Mouse (Mus musculus) urinary bladder, postnatal 25 days (tissue): ENCODE measurements at regions not wholly inside any gene's neighbourhood (a gene's known extent, or its start where the extent isn't known, plus 50 kb on each side); places are given as distances from the start of the nearest gene placed in this dataset.
A peak's percentile ranks its signal among the peaks of the same experiment; 100 is the strongest.

Experiments used
- DNase-seq: peaks from one replicate; pipeline ENCODE4 v3.0.0; 2022; ENCODE audit warnings: low spot score

- DNase-seq, result no peak
Measured at GRCm38 (mm10) chr13:31168854-31169253, 194.8 kb downstream of the Gm5447 start.

- DNase-seq, result no peak
Measured at GRCm38 (mm10) chr13:31171751-31172150, 197.7 kb downstream of the Gm5447 start.

DNA sequence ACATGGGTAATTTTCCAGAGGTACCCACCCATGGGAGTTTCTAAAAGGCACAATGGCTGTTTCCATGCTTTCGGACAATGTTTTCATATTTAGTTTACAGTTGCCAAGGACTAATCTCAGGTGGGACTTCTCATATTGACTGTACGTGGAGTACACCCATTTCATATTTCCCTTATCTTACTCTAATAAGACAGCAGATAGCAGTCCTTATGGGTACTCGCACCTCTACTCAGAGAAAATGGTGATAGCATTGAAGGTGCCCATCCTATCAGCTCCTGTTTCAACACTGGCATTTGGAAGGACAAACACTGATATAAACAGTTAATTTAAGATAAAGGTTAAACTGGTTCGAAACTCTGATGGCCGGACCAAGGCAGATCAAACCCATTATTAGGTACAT lies 198.6 kb downstream of the Gm5447 start:
- no peak for DNase-seq

GRCm38 (mm10) chr13:31177999-31178783 lies 204.2 kb downstream of the Gm5447 start:
- DNase-seq, result no peak

DNA sequence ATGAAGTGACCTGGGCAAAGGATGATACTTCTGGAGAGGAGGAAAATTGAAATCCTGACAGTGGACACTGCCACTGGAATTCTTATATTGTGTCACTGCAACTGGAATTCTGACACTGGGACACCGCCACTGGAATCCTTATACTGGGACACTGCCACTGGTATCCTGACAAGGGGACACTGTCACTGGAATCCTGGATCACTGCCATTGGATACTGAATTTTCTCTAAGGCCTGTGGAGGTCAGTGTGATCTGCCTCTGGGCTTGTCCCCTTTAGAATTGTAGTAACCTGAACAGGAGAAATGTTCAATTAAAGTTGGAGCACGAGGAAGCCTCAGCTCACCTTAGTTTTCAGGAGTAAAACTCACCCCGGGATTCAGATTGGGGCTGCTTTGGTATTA lies 205.0 kb downstream of the Gm5447 start:
- no peak for DNase-seq

GRCm38 (mm10) chr13:31179407-31180001 lies 205.5 kb downstream of the Gm5447 start:
- no peak for DNase-seq

DNA sequence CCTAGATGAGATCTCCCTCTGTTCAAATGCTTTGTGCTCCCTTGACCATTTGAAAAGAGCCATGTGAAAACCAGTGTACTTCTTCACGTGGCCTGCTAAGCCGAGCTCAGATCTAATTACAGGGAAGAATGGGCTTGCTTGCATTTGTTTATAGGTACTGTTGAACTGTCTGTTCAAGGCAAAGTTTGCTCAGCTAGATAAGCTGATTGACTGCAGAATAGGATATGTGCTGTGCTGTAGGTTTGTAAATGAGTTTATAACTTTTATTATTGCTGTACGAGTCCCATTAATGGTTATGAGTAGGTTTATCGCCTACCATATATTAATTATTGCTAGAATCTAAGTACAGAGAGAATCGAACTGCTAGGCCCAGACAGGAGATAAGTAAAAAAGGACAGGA lies 207.5 kb downstream of the Gm5447 start:
- DNase-seq, result no peak

DNA sequence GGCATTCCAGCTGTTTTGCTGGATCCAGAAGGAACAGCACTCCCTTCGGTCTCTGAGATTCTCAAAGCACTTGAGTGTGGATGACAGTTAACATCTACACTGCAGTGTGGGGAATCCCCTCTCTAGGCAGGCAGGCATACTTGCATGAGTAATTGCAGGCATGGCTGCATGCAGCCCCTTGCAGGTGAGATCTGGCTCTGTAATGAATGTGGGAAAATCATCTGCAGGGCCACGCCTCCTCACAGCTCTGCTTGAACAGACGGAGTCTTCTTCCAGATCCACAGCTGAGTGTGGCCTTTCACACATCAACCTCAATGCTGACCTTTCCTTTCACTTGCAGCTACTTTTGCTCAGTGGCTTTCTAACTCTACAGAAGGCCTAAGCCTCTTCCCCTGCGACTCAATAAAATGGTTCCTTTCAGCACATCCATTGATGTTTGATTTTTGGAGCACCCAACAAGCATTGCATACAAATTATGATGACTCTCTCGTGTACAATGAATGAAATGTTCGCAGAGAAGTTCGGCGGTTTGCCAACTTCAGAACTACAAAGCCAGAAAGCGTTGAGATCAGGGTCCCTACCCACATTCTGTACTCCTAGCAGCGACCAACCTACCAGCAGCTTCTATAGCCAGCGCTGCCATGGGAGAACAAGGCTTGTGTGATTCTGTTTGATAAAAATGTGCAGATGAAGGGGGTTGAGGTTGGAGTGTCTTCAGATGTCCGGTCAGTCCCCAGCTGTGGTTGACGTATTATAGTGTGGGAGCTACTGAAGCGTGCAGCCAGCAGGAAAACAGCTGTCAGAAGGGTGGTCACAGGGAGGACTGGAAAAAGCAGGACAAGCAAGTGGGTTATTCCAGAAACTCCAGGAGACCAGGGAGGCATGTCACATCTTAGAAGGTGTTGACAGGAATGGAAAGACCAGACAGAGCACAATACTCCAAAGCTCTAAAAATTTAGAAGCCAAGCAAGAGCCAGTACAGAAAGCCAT lies 211.1 kb downstream of the Gm5447 start:
- DNase-seq, result no peak

DNA sequence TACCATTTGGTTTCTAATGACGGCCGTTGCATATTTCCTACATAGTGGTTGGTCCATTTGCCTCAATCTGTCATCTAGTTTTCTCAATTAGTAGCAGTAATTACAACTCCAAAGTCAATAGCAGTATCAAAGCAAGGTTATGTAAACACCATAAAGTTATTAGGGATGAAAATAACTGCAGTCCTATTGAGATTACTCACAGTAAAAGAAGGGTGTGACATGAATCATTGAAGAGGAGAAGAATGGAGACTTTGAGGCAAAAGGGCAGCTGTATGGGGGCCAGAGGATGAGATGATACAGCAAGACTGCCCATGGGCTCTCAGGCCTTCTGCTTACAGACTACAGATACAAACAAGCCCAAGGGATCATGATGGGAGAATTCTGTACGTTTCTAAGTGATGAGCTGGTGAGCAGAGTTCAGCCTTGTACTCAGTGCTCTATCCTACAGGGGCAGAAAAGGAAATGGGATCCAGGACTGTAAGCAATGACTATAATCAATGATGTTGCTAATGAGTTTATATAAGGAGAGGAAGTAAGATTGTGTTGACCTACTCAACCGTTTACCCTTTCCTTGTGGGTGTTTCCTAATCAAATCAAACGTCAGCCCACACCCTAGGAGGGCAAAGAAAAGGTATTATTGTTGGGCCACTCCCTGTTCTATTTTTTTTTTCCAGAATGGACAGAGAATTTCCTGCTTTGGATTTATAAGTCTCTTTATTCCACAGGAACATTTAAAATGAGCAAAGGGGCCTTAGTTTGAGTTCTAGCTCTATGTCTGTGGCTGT lies 213.0 kb downstream of the Gm5447 start:
- DNase-seq, result no peak

DNA sequence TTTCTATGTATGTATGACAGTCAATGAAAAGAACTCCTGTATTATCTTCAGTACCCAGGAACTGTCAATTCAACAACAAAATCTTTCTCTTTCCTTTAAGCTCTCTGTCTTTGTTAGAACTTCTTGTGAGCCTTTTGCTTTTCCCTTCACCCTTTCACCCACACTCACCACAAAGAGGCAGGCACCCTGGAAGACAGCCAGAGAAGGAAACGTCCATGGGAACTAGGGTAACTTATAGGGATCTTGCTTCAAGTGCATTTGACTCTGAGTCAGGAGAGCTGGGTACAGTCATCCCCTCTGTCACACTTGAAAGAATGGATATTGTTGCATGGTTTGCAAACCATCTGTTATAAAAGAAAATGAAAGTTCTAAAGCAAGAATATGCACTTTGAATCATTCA lies 215.1 kb downstream of the Gm5447 start:
- DNase-seq, result no peak

- DNase-seq, result no peak
Measured at GRCm38 (mm10) chr13:31190036-31190435, 216.0 kb downstream of the Gm5447 start.

- DNase-seq, result no peak
Measured at GRCm38 (mm10) chr13:31191344-31192139, 217.5 kb downstream of the Gm5447 start.

DNA sequence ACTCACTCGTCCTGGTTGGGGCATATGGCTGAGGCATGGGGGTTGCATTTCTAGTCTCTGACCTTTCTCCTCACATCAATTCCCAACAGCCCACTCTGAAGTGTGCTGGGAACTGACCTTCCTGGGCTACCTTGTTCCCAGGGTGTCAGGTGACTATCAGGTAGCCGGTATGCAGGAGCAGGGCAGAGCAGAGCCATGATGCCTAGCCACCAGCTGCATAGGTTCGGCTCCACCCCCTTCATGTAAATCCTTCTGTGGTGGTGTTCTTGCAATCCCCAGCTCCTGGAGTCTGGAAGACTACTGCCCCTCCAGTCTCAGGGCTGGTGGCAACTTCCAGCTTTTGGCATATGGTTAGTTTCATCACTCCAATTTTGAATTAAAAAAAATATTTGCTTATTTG lies 221.0 kb downstream of the Gm5447 start:
- DNase-seq, result no peak

- no peak for DNase-seq
Measured at GRCm38 (mm10) chr13:31196546-31196945, 222.5 kb downstream of the Gm5447 start.

DNA sequence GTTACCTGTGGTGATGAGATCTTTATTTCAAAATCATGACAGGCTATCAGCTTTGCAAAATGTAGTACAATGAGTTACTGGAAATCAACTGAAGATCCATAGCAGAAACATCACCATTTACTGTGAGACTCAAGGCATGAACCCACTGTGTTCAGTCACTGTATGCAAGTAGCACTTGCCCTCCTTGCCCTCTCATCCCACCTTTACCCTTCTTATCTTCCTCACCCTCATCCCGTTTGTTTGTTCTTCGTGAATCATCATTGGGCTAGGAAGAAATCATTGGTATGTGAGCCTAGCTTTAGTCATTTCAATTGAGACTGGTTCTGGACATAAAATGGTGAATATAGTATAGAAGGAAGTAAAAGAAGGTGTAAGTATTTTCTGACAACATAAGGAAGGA lies 223.6 kb downstream of the Gm5447 start:
- DNase-seq, result no peak

DNA sequence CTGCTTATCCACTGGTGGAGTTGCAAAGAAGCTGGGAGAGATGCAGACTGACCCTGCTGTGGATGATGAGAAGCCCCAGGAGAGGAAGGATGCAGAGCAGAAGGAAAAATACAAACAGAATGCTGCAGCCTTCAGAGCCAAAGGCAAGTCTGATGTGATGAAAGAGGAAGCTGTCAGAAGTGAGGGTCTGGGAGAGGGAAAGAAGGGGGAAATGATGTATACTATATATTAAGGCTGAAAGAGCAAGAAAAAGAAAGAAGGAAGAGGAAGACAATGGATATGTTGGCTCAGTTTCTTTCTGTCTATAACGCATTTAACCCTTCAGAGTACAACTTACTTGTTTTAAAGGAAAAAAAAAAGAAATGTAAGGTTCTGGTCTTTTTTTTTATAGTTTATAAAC lies 225.4 kb downstream of the Gm5447 start:
- DNase-seq, result no peak

DNA sequence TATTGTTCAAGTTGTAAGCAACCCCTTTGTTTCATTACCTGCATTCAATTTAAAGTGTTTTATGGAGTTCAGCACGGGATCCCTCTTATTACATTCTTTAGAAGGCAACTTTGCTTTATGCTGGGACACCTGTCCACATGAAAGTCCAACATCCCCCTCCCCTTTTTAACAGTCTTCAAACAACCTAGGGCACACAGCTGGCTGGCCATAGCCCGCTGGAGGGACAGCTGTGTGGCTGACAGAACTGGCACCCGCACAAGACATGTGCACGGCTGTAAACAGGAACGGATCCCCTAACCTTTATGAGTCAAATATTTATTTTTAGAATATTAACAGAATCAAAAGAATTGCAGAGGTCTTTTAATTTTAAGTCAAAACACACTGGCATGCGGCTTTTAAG lies 230.1 kb downstream of the Gm5447 start:
- no peak for DNase-seq

- DNase-seq, result no peak
Measured at GRCm38 (mm10) chr13:31206381-31206780, 232.4 kb downstream of the Gm5447 start.

DNA sequence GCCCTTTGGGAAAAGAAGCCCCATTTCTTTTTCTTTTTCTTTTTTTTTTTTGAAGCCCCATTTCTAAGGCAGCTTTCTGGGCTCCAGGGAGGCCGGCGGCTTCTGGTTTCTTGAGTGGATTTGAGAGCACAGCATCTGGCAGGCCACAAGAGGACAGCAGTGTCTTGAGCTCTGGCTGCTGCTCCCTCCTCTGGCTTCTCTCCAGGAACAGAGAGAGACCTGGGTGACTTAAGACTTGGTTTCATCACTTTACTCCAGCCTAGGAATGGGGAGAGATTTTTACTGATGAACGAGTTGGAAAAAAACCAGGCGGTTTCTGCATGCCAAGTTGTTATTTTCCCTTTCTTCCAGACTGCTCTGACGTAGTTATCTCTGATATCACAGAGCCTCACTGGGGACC lies 233.7 kb downstream of the Gm5447 start:
- peak; percentile 48 for DNase-seq

GRCm38 (mm10) chr13:31223016-31223415 lies 249.0 kb downstream of the Gm5447 start:
- DNase-seq, result no peak

- DNase-seq, result no peak
Measured at GRCm38 (mm10) chr13:31240546-31240945, 266.5 kb downstream of the Gm5447 start.
